Mouse (Mus musculus) lung, embryonic 14.5 days (tissue): Measurements from ENCODE around the gene Psmb5. TPM values are rescaled to one million over a fixed set of nuclear protein-coding genes. Genes with fewer than 3 reads are reported as not detected.

Source experiments
- ATAC-seq: fragments of 200-750 bp; cut with Nextera tagmentation; 2 replicates; pipeline ENCODE4 v1.8.0; 2017; ENCODE audit warnings: mild to moderate bottlenecking, moderate TSS enrichment, moderate library complexity; ENCODE audit not compliant: insufficient read depth
- DNase-seq: peaks from one replicate; pipeline ENCODE4 v3.0.0-alpha.2; 2015
- H3K27ac ChIP-seq: fragments of 300-500 bp; sonication (generic); 2 replicates; pipeline ENCODE4 v1.5.1; 2014; ENCODE audit warnings: low read depth, mild to moderate bottlenecking, moderate library complexity
- H3K27me3 ChIP-seq: fragments of 300-500 bp; sonication (generic); 2 replicates; pipeline ENCODE4 v1.6.1; 2014; ENCODE audit warnings: low read length, control low read depth; ENCODE audit not compliant: insufficient read depth
- H3K36me3 ChIP-seq: fragments of 300-500 bp; sonication (generic); 2 replicates; pipeline ENCODE4 v1.6.1; 2014; ENCODE audit warnings: control low read depth; ENCODE audit not compliant: insufficient read depth
- H3K4me1 ChIP-seq: fragments of 300-500 bp; sonication (generic); 2 replicates; pipeline ENCODE4 v1.6.1; 2014; ENCODE audit warnings: antibody characterized with exemption, control low read depth; ENCODE audit not compliant: insufficient read depth
- H3K4me2 ChIP-seq: fragments of 300-500 bp; sonication (generic); 2 replicates; pipeline ENCODE4 v1.6.1; 2014; ENCODE audit warnings: mild to moderate bottlenecking
- H3K4me3 ChIP-seq: fragments of 300-500 bp; sonication (generic); 2 replicates; pipeline ENCODE4 v1.5.1; 2014; ENCODE audit warnings: low read depth, low read length
- H3K9ac ChIP-seq: fragments of 300-500 bp; sonication (generic); 2 replicates; pipeline ENCODE4 v1.6.1; 2014
- H3K9me3 ChIP-seq: fragments of 300-500 bp; sonication (generic); 2 replicates; pipeline ENCODE4 v1.6.1; 2016; ENCODE audit warnings: low read depth, low read length, control low read depth
- CTCF ChIP-seq: IDR thresholded peaks from 2 replicates; pipeline ENCODE4 v1.5.1; 2016; ENCODE audit warnings: antibody characterized with exemption, low read depth
- WGBS: fragments of 180-500 bp; shearing (Covaris S2); extraction: QIAGEN DNeasy Blood & Tissue Kit; methylation state at CpG from one replicate; pipeline ENCODE4 v1.1.7; 2014; 5-methylcytosine and 5-hydroxymethylcytosine counted together
- polyA plus RNA-seq: library from polyadenylated mRNA; unstranded; fragments of >200 nt; fragmentation: Nextera tagmentation; extraction: Ambion mirVana; gene quantifications from 2 replicates; pipeline ENCODE4 v1.2.1, GENCODE M21; 2014

The Psmb5 gene
- polyA plus RNA-seq, result 374 and 393 TPM in 2 replicates

DNA sequence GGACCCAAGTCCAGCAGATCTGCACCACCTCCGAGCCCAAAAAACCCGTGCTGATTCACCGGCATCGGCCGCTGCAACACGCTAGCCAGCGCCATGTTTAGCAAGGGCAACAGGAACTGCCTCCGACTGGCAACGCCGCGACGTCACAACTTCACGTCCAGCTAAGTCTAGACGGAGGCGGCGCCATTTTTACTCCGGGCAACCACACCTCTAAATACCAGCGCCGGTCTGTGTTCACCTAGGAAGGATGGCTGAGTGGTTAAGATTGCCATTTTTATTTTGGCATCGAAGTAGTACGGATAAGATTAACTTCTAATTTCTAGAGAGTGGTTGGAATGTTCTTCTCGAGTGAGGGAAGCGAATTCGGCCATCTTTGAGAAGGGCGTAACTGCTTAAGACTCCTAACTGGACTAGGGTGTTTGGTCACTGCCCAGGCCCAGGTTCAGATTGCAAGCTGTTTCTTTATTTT, at the start of gene Psmb5:
TSS of gene Psmb5 (minus strand) at position 126 of the 469 bp plus-strand sequence.
- under 1% methylated on average over 25 of the region's 25 CpGs for WGBS
- Histone ChIP-seq H3K36me3 (peaks cover 28% of the 10 kb centered on the region), H3K27ac (peak within 1 kb of the TSS; percentile 77; the same call in 1 of the 2 replicates), H3K9ac (peak within 1 kb of the TSS; percentile 89), H3K9me3 (no peaks in the 10 kb centered on the region), H3K27me3 (no peaks in the 10 kb centered on the region), H3K4me2 (peak within 1 kb of the TSS; percentile 76), H3K4me3 (peak within 1 kb of the TSS; percentile 78), H3K4me1 (no peaks in the 10 kb centered on the region)
- ATAC-seq (peak; percentile 88), DNase-seq (peak; percentile 95)
- TF ChIP-seq CTCF, result no peak

DNA sequence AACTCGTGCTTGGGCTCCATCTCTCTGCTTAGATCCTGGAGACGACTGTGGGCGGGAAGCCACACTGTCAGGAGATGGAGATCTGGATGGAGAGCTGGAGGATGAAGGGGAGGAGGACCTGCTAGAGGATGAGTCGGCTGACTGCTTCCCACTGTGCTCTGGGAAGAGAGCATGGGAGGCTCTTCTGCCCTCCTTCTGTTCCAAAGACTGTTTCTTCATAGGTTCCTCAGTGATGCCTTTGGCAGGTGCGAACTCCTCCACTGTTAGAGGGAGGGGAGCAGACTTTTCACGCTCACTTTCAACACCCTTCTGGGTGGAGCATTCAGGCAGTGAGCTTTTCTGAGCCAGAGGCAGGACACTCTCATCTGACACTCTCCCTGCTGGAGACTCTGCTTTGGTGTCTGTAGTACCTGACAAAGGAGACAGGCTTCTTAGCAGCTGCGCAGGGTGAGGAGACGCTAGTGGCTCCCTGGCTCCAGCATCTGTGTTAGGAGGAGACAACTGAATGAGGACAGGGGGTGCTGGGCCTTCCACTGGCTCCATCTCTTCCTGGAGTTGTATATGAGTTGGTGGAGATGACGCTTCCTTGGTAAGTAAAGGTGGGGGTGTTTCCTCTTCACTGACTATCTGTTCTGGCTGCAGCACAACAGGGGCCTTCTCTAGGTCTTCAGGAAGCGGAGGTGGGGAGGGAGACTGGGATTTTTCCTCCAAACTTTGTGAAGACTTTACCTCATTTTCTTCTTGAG, 46.8 kb upstream of the Psmb5 start:
- WGBS, result 86% methylated on average over 10 of the region's 10 CpGs
- no peaks in the 10 kb centered on the region for H3K9me3 ChIP-seq
- H3K4me3 ChIP-seq, result no peak overlapping the region
- H3K4me1 ChIP-seq, result no peaks in the 10 kb centered on the region
- peaks cover 95% of the 10 kb centered on the region for H3K36me3 ChIP-seq
- no peak overlapping the region for H3K9ac ChIP-seq
- H3K4me2 ChIP-seq, result no peak overlapping the region
- no peak for ATAC-seq
- H3K27me3 ChIP-seq, result no peaks in the 10 kb centered on the region
- no peak for DNase-seq
- no peak for TF ChIP-seq CTCF
- no peak overlapping the region for H3K27ac ChIP-seq

GRCm38 (mm10) chr14:54660009-54660408, 42.2 kb upstream of the Psmb5 start:
- peaks cover 97% of the 10 kb centered on the region for H3K36me3 ChIP-seq
- no peak for TF ChIP-seq CTCF
- 85% methylated on average over 2 of the region's 2 CpGs for WGBS
- no peak overlapping the region for H3K9ac ChIP-seq
- ATAC-seq, result no peak
- DNase-seq, result no peak
- no peaks in the 10 kb centered on the region for H3K27me3 ChIP-seq
- H3K27ac ChIP-seq, result no peak overlapping the region
- no peak overlapping the region for H3K4me3 ChIP-seq
- H3K9me3 ChIP-seq, result no peaks in the 10 kb centered on the region
- H3K4me1 ChIP-seq, result no peaks in the 10 kb centered on the region
- no peak overlapping the region for H3K4me2 ChIP-seq

- WGBS, result 0% methylated on average over 12 of the region's 12 CpGs
- peak overlapping the region; percentile 76 for H3K9ac ChIP-seq
- TF ChIP-seq CTCF, result no peak
- 0 out of 2 replicates have a peak, but pooled peaks cover 9% of the 10 kb centered on the region for H3K4me1 ChIP-seq
- H3K4me2 ChIP-seq, result peak overlapping the region; percentile 89
- H3K36me3 ChIP-seq, result peaks cover 68% of the 10 kb centered on the region
- H3K4me3 ChIP-seq, result peak overlapping the region; percentile 64
- no peaks in the 10 kb centered on the region for H3K9me3 ChIP-seq
- DNase-seq (peak; percentile 94), ATAC-seq (peak; percentile 90)
- H3K27ac ChIP-seq, result peak overlapping the region; percentile 82
- no peaks in the 10 kb centered on the region for H3K27me3 ChIP-seq
These were observed 35.7 kb upstream of the Psmb5 start for GRCm38 (mm10) chr14:54653496-54653895.

- no peak for TF ChIP-seq CTCF
- peak overlapping the region; percentile 89 for H3K4me2 ChIP-seq
- H3K27me3 ChIP-seq, result no peaks in the 10 kb centered on the region
- peaks cover 68% of the 10 kb centered on the region for H3K36me3 ChIP-seq
- peak overlapping the region; percentile 82 for H3K27ac ChIP-seq
- peak overlapping the region; percentile 76 for H3K9ac ChIP-seq
- WGBS, result 0% methylated on average over 7 of the region's 7 CpGs
- H3K9me3 ChIP-seq, result no peaks in the 10 kb centered on the region
- H3K4me3 ChIP-seq, result peak overlapping the region; percentile 64
- DNase-seq (peak; percentile 26), ATAC-seq (no peak)
- H3K4me1 ChIP-seq, result 0 out of 2 replicates have a peak, but pooled peaks cover 9% of the 10 kb centered on the region
These were observed 35.0 kb upstream of the Psmb5 start for GRCm38 (mm10) chr14:54652787-54653186.

DNA sequence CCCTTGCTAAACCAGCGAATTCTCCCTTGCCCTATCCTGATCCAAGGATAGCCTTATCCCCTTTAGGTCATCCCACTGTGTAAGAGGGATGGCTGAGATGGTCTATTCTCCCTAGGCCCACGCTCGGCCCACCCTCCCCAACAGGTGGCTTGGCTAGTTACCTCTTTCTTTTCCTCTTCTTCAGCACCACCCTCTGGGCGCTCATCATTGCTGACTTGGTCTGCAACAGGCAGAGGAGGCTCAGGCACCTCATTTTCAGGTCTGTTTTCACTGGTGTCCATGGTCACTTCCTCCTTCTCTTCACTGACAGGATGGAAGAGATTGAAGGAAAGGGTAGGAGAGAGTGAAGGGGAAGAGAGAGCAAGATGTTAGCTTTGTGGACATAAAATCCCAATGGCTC, 33.7 kb upstream of the Psmb5 start:
- Histone ChIP-seq H3K4me1 (0 out of 2 replicates have a peak, but pooled peaks cover 9% of the 10 kb centered on the region), H3K36me3 (peaks cover 68% of the 10 kb centered on the region), H3K4me2 (peak overlapping the region; percentile 21), H3K27ac (no peak overlapping the region), H3K9ac (no peak overlapping the region), H3K9me3 (no peaks in the 10 kb centered on the region), H3K4me3 (no peak overlapping the region), H3K27me3 (no peaks in the 10 kb centered on the region)
- no peak for DNase-seq
- ATAC-seq, result no peak
- 66% methylated on average over 4 of the region's 4 CpGs for WGBS
- TF ChIP-seq CTCF, result no peak
